Mouse (Mus musculus) erythroid progenitor cell, adult 5-6 weeks (primary cell): ENCODE measurements around the gene Selenom. TPM values are rescaled to one million over a fixed set of nuclear protein-coding genes. Genes with fewer than 3 reads are reported as not detected.

Experiments used
- ATAC-seq: replicated peaks from 2 replicates; pipeline ENCODE4 v1.8.0; 2016; ENCODE audit warnings: moderate number of reproducible peaks, mild to moderate bottlenecking, moderate TSS enrichment, inconsistent platforms; ENCODE audit not compliant: poor library complexity, low FRiP score, severe bottlenecking
- total RNA-seq, 2 experiments: library from RNA; stranded (forward) in 1 of 2; stranded (reverse) in 1 of 2; fragments of 150-400 nt in 1 of 2; fragments of 186-747, 209-891 nt in 1 of 2; gene quantifications; 2 replicates each; pipeline versions ENCODE4 v1.2.3 to v1.2.4; 2015 to 2017; ENCODE audit warnings: low replicate concordance in 2 of 2

Selenom gene
- total RNA-seq, 2 experiments from 2014 or later: 3.3 TPM; not detected in 1

DNA sequence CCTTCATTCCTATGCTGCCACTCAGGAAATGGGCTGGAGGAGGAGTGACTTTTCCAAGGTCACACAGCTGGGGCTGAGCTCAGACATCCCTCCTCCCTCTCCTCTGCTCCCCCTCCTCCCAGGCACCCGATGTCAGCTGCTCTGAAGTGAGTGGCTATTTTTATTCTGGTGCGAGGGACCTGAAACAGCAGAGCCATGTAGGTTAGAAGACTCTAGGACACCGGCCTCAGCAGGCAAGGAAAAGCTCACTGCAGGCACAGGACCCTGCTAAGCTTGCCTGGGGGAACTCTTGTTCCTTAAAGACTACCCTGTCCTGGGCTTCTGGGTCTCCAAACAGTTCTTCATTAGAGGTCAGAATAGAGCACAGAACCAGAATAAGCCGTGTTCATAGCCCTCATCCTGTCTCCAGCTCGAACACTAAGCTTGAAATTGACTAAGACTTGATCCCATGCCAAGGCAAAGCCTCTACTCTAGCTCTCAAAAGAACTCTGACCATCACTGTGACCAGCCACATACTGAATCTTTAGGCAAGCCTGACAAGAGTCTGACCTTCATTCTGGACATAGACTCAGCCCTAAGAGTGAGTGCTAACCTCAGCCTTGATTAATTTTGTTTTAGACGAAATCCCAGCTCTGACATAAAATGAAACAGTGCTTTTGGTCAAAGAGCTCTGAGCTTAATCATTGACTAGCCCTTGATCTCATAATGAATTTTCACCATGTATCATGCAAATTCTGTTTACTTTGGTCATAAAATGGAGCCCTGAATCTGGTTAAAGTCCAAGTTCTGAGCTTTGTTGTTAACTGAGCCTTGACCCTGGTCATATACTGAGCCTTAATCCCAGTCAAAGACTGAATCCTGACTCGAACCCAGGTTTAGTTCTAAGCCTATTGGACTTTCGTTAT lies 5.1 kb upstream of the Selenom start:
- ATAC-seq: no peak

DNA sequence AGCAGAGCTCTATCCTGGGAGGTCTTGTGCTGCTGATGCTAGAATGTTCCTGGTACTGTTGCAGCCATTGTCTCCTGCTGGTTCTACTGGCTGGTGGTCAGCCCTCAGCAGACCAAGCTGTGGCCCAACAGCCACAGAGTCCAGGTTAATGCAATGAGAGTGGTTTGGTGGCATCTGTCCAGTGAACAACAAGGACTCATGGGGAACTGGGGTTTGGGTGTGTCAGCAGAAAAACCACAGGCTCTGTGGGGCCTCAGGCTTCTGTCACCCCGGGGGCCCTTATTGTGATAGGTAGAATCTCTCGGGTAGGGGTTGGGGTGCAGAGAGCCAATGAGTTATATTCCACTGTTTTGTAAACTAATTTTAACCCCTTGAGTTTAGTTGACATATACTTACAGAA lies 4.2 kb upstream of the Selenom start:
- ATAC-seq: no peak

DNA sequence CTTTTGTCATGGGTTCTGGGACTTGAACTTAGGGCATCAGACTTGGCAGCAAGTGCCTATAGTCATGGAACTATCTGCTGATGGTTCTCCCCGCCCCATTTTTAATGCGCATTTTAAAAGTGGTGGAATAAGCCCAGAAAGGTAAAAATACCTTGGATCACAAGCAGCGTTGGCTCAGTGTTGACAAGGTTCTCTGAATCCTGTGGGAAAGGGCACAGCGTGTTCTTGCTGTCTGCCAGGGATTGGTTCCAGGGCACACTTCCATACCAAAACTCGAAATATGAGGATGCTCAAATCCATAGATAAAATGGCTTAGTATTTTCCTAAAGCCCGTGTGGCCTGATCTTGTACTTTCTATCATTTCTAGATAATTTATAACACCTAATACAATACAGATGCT lies 1.2 kb upstream of the Selenom start:
- ATAC-seq: no peak

DNA sequence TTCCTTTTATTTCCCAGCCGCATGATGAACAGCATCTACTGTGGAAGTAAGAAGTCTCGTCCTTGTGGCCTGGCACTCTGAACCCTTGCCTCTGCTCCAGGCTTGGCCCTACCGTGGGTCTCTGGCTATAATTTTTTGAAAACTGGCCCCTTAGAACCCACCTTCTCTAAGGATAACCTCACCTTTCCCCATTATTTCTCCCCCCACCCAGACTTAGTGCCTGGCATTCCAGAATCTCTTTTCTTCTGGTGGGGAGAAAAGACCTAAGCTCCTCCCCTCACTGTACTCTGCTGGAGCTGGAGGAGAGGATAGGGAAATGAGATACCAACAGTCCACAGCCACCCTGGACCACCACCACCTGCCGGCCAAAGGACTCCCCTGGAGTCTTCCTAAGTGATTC lies 732 bp downstream of the Selenom start:
- no peak for ATAC-seq

DNA sequence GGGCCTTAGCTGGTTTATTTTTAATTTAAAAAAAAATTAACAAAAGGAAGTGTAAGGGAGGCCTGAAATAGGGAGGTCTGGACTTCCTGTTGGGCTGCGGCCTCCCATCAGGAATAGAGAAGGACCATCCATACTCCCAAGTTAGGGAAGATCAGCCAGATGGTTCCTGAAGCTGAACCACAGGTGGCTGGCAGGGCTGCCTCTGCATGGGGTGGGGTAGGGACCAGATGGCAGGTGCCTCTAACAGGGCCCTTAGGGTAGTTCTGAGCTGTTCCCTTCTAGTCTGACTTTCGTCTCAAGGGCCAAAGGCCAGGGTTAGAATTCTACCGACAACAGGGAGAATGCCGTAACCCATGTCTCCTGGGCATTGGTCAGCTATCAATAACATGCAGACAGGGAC lies 1.2 kb downstream of the Selenom start:
- no peak for ATAC-seq

DNA sequence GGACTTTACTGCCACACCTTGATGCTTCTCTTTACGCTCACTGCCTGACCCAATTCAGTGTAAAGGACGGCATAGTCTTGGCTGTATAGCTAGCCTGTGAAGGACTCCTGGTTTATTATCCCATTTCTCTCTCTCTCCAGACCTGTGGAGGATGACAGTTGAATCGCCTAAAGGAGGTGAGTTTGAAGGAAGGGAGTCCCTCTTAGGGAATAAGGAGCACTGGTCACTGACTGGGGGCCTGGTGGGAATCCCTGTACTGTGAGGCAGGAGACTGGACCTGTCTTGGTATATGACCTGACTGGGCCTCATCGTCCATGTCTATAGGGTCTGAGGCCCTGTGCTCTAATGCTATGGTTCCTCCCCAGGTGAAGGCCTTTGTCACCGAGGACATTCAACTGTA lies 1.6 kb downstream of the Selenom start:
- no peak for ATAC-seq

DNA sequence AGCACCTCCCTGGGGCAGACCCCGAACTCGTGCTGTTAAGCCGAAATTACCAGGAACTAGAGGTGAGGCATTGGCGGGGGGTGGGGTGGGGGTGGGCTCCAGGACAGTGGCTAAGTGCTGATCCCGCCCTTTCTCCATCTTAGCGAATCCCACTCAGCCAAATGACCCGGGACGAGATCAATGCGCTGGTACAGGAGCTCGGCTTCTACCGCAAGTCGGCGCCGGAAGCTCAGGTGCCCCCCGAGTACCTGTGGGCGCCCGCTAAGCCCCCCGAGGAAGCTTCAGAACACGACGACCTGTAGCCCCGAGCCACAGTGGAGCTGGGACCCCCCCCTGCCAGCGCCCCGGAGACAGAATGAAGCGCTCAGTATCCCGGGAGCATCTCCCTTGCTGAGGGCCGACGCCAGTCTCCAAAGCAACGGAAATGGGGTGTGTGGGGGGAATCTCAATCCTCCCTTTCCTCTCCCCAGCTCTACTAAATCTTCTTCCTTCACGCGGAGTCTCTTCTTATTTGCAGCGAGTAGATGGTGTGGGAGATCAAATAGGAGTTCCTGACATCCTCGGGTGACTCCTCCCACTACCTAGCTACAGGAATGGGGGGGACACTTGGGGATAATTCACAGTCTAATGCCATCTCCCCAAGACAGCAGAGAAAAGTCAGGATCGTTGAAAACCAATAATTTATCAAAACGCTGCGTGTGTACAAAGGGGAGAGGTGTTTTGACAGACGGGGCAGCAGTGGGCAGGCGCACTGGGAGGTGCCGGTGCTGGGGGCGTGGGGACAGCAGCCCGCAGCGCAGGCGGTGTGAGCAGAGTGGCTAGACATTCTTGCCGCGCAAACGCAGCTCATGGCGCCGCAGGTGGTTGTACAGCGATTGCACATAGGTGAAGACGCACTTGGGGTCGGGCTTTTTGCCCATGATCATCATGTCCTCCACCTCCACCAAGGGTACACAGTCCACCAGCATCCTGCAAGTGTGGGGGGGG lies 2.7 kb downstream of the Selenom start:
- ATAC-seq: no peak

DNA sequence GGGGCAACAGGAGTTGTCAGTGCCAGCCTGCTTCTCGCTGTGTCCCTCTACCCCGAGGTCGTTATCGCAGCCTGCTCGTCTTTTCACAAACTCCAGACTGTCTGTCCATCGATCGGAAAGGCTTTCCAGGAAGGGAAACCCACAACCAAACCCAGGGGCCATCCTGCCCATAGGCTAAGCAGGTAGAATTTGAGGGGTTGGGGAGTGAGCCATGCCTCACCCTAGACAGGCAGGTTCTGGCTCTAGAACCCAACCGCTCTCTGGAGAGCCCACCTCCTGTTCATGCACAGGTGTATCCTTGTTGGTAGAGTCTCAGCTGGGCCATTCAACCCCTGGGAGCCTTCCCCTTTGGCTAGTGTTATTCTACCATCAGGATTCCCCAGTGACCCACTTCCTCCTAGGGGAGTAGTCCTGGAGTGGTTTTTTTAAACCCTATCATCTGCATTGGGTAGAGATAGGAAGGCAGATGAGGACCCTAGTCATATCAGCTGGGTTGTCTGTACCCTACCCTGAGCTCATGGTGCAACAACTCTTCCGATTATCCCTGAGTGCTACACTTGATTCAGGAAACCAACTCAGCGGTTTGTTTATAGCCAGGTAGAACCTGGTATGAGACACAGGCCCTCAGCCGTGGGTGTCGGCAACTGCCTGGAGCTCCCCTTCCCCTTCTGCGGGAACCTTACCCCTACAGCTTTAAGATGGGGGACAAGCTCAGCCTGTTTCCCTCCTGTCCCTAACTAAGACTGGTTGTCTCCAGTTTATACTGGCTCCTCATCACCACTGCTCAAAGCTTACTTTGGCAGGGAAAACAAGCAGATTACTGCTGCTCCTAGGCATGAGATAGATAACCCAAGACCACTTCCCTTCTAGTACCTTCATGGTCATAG lies 3.6 kb downstream of the Selenom start:
- no peak for ATAC-seq

DNA sequence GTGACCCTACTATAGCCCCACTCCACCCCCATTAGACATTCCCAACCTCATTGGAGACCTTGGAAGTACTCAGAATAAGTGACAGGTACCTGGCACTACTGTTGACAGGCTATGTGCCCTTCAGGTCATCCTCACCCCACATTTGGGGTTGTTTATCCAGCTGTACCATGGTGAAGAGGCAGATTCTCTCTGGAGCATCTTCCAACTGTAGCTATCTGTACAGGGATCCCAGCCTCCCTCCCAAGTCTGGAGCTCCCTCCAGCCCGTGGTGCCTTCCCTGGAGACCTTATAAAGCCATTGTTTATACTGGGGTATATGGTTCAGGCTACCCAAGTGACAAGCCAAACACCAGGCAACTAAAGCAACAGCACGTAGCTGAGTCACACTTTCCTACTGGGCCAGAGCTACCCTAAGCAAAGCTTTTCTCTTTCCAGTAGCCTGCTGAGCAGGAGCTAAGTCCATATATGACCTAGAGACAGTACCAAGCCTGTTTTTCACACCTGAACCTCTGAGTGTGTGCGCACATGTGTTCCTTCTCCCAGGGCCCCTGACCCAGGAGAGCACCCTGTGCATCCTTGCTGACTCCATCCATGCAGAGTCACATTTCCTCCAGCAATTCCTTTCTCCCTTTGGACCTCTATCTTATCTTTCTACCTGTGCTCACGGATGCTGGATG lies 4.7 kb downstream of the Selenom start:
- ATAC-seq: no peak

DNA sequence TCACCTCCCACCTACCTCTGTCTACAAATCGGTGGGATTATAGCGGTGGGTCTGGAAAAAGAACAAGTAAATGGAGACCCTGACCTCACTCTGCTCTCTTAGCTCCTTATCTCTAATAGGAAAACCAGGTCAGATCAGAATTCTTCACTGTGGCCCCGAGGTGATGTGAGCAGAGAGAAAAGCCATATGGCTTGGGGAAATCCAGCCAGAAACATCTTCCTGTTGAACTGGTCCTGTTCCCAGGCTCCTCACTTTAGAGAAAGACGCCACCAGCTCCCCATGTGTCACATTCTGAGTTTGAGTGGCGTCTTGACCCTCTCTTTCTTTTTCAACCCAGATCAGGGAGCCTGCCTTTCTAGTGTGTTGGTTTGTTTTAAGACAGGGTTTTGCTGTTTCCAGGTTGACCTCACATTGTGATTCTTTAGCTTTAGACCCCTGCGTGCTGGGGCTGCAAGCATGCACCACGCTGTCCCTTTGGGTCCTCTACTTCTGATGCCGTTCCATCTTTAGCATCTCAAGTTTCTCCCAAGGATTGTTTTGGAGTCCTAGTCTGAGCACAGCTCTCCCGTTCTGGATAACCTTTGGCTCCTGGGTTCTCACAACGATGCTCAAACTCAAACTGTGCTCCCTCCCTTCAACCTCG lies 5.4 kb downstream of the Selenom start:
- ATAC-seq: no peak

DNA sequence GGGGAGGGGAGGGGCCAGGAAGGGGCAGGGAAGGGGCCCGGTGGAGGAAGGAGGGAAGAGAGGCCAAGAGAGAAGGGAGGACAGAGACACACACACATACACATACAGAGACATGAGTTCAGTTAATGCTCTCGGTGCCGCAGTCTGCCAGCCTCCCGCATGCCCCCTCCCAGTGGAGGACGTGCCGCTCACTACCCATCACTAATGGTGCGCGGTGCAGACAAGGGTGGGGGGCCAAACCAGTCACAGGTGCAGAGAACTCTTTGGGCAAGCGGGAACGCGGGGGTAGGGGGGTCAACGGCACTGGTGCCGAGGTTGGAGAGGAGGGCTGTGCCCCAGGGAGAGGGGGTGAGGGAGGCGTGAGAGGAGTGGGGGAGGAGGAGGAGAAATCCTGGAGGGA lies 6.4 kb downstream of the Selenom start:
- no peak for ATAC-seq

DNA sequence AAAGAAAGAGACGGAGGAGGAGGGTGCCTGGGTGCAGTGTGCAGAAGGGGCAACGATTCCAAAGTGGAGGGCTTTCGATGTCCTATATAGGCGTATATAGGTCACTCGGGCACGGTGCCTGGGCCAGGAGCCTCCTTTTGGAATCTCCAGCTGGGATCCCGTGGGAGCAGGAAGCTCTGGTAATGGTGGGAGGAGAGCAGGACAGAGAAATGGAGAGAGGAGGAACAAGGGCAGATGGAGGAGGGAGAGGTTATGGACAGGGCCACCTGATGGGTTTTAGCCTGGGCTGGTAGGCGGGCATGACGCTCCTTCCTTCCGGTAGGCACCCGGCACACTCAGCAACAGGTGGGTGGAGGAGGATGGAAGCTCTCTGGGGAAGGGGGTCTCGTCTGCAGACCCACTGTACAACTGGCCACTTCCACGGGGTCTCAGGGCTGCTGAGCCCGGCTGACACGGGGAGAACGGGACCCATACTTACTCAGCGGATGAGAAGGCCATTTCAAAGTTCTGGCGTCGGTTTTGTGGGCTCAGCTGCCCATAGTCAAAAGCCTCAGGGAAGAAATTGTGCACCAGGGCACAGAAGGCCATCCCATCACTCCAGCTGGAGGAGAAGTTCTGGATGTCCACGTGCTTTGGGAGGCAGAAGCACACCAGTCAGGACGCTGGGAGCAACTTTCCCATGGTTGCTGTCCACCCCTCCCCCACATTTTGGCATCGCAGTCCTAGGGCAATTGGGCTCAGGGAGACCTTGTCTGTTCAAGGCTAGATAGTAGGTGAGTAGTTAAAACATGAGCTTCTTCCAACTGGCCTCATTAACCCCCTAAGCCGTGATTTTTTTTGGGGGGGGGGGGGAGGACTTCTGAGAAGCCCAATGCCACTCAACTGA lies 7.1 kb downstream of the Selenom start:
- ATAC-seq: no peak

DNA sequence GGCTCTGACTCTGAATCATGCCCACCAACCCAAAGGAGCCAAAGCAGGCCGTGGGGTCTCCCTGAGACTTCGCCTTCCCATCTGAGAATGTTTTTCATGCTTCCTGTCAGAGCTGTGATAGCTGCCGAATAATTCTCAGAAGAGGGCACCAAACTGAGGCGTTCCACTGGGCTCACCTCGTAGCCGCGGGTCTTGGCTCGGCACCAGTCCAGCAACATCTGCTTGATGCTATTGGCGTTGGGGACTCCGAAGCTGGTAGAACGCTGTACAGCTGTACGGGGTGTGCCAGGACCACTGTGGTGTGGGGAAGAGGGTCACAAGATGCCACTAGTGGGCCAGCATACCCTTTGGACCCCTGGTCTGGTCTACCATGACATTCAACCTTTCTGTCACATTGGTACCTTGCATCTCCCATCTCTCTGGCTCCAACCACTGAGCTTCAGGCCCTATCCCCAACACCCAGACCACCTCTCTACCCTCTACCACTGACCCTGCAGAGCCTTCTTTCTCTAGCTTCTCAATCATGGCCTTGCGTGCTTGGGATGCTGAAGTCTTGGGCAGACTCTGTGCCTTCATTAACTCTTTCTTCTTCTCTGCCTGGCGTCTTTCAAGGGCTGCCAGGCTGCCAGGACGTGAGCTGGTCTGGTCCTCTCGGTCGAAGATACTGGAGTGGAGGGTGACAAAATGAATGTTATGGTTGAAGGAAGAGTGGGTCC lies 8.0 kb downstream of the Selenom start:
- no peak for ATAC-seq

DNA sequence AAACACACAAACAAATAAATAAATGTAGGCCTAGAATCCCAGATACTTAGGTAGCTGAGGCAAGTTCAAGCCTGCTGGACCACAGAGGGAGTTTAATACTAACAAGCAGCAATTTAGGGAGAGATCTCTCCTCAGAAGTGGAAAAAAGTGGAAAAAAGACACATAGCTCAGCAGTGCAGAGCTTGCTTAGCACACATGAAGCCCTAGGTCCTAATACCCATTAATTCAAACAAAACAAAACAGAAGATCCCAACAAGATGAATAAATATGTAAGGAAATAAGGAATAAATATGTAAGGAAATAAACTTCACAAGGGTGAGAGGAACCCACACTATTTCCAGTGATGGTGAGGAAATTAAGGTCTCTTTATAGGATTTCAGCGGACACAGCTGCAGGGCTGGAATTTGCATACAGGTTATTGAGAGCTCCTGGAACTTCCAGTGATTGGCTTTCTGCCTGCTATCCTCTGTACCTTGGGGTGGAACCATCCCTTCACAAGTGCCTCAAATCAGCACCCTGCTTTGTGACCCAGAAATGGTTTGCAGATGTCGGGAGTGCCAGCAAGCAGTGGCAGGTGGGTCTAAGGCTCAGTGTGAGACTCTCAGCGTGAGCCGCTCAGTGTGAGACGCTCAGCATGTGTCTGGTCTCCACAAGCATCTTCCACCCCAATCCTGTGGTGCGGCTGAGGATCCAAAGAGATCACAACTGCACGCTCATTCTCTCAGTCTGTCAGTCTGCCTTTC lies 9.5 kb downstream of the Selenom start:
- no peak for ATAC-seq

DNA sequence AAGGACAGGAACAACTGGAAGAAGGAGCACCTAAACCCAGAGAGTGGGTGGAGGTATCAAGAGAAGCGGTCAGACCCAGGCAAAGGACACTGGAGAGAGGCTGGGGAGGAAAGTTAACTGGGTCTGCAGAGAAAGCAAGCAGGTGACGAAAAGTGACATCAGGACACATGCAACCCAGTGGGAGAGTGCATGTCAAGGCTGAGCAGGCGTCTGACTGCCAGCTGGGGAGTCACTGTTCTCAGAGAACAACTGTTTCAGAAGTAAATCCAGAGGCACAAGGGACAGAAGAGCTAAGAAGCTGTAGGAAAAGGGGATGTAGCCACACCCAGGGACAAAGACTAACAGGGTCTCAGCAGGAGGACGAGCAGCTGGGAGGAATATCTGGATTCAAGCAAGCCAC lies 11.1 kb downstream of the Selenom start:
- ATAC-seq: no peak

DNA sequence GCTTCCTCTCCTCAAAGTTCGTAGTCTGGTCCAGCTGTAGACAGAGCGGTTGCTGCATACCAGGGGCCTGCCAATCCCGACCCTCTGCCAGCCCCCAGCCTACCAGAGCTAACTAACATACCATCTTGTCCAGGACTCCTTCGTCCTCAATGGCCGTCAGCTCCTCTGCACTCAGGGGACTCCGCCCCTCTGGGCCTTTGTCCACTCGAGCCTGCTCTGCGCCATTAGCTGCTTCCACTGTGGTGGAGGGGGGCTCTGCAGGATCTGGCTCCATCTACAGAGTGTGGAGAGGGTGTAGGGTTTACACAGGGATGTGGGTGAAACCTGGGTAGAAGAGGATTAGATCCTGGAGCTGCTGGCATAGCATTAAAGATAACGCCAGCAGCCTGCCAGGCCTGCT lies 11.7 kb downstream of the Selenom start:
- no peak for ATAC-seq
